Mouse (Mus musculus) neural tube, embryonic 11.5 days (tissue): ENCODE measurements at regions not wholly inside any gene's neighbourhood (a gene's known extent, or its start where the extent isn't known, plus 50 kb on each side); places are given as distances from the start of the nearest gene placed in this dataset.

Experiments used
- ATAC-seq: fragments of 200-750 bp; cut with Nextera tagmentation; 2 replicates; pipeline ENCODE4 v1.8.0; 2017; ENCODE audit warnings: moderate number of reproducible peaks, mild to moderate bottlenecking, moderate TSS enrichment, moderate library complexity; ENCODE audit not compliant: insufficient read depth, low FRiP score, low TSS enrichment
- DNase-seq: peaks from one replicate; pipeline ENCODE4 v3.0.0-alpha.2; 2015; ENCODE audit warnings: low spot score
- H3K27ac ChIP-seq: fragments of 300-500 bp; sonication (generic); 2 replicates; pipeline ENCODE4 v1.5.1; 2014; ENCODE audit warnings: low read depth, mild to moderate bottlenecking, low read length
- H3K27me3 ChIP-seq: fragments of 300-500 bp; sonication (generic); 2 replicates; pipeline ENCODE4 v1.6.1; 2014; ENCODE audit warnings: mild to moderate bottlenecking, low read length, mixed read lengths; ENCODE audit not compliant: control insufficient read depth, insufficient read depth
- H3K36me3 ChIP-seq: fragments of 300-500 bp; sonication (generic); 2 replicates; pipeline ENCODE4 v1.6.1; 2014; ENCODE audit warnings: mild to moderate bottlenecking, low read length, moderate library complexity, mixed read lengths; ENCODE audit not compliant: control insufficient read depth, insufficient read depth
- H3K4me1 ChIP-seq: fragments of 300-500 bp; sonication (generic); 2 replicates; pipeline ENCODE4 v1.6.1; 2014; ENCODE audit warnings: low read length, mixed read lengths; ENCODE audit not compliant: control insufficient read depth, insufficient read depth
- H3K4me2 ChIP-seq: fragments of 300-500 bp; sonication (generic); 2 replicates; pipeline ENCODE4 v1.6.1; 2014; ENCODE audit warnings: low read depth, mild to moderate bottlenecking, moderate library complexity
- H3K4me3 ChIP-seq: fragments of 300-500 bp; sonication (generic); 2 replicates; pipeline ENCODE4 v1.5.1; 2014; ENCODE audit warnings: low read depth, low read length
- H3K9ac ChIP-seq: fragments of 300-500 bp; sonication (generic); 2 replicates; pipeline ENCODE4 v1.6.1; 2014; ENCODE audit warnings: mild to moderate bottlenecking, low read length
- H3K9me3 ChIP-seq: fragments of 300-500 bp; sonication (generic); 2 replicates; pipeline ENCODE4 v1.6.1; 2016; ENCODE audit warnings: low read length; ENCODE audit not compliant: control insufficient read depth
- WGBS: fragments of 180-500 bp; shearing (Covaris S2); extraction: QIAGEN DNeasy Blood & Tissue Kit; methylation state at CpG from one replicate; pipeline ENCODE4 v1.1.7; 2014; 5-methylcytosine and 5-hydroxymethylcytosine counted together

GRCm38 (mm10) chr17:4355506-4356218 lies 638.5 kb upstream of the Arid1b start:
- Histone ChIP-seq H3K4me2 (no peak overlapping the region), H3K4me3 (no peak overlapping the region), H3K4me1 (no peaks in the 10 kb centered on the region), H3K9me3 (no peaks in the 10 kb centered on the region), H3K27me3 (no peaks in the 10 kb centered on the region), H3K9ac (no peak overlapping the region), H3K36me3 (no peaks in the 10 kb centered on the region), H3K27ac (no peak overlapping the region)
- DNase-seq (no peak), ATAC-seq (no peak)
- WGBS, result 90% methylated on average over 5 of the region's 5 CpGs

GRCm38 (mm10) chr17:4360413-4361320 lies 633.5 kb upstream of the Arid1b start:
- Histone ChIP-seq H3K4me3 (no peak overlapping the region), H3K4me2 (no peak overlapping the region), H3K4me1 (no peaks in the 10 kb centered on the region), H3K27me3 (no peaks in the 10 kb centered on the region), H3K36me3 (no peaks in the 10 kb centered on the region), H3K9ac (no peak overlapping the region), H3K27ac (no peak overlapping the region), H3K9me3 (no peaks in the 10 kb centered on the region)
- 82% methylated on average over 4 of the region's 4 CpGs for WGBS
- ATAC-seq (no peak), DNase-seq (no peak)

GRCm38 (mm10) chr17:4365811-4366210 lies 628.3 kb upstream of the Arid1b start:
- no peaks in the 10 kb centered on the region for H3K27me3 ChIP-seq
- ATAC-seq (no peak), DNase-seq (no peak)
- H3K27ac ChIP-seq, result no peak overlapping the region
- no peaks in the 10 kb centered on the region for H3K4me1 ChIP-seq
- no peak overlapping the region for H3K4me2 ChIP-seq
- H3K9ac ChIP-seq, result no peak overlapping the region
- no peaks in the 10 kb centered on the region for H3K9me3 ChIP-seq
- H3K4me3 ChIP-seq, result no peak overlapping the region
- no peaks in the 10 kb centered on the region for H3K36me3 ChIP-seq

- H3K27ac ChIP-seq, result no peak overlapping the region
- 91% methylated on average over 1 of the region's 1 CpGs for WGBS
- DNase-seq, result no peak
- H3K36me3 ChIP-seq, result no peaks in the 10 kb centered on the region
- H3K4me2 ChIP-seq, result no peak overlapping the region
- H3K9me3 ChIP-seq, result no peaks in the 10 kb centered on the region
- no peak for ATAC-seq
- no peak overlapping the region for H3K4me3 ChIP-seq
- no peaks in the 10 kb centered on the region for H3K27me3 ChIP-seq
- no peak overlapping the region for H3K9ac ChIP-seq
- H3K4me1 ChIP-seq, result no peaks in the 10 kb centered on the region
Observed at GRCm38 (mm10) chr17:4380449-4380848, 613.7 kb upstream of the Arid1b start.

GRCm38 (mm10) chr17:4380873-4381272 lies 613.3 kb upstream of the Arid1b start:
- no peaks in the 10 kb centered on the region for H3K27me3 ChIP-seq
- H3K27ac ChIP-seq, result no peak overlapping the region

GRCm38 (mm10) chr17:4381896-4382685 lies 612.0 kb upstream of the Arid1b start:
- 85% methylated on average over 13 of the region's 13 CpGs for WGBS
- Histone ChIP-seq H3K4me2 (no peak overlapping the region), H3K4me1 (no peaks in the 10 kb centered on the region), H3K27me3 (no peaks in the 10 kb centered on the region), H3K36me3 (no peaks in the 10 kb centered on the region), H3K4me3 (no peak overlapping the region), H3K9me3 (no peaks in the 10 kb centered on the region), H3K9ac (no peak overlapping the region), H3K27ac (no peak overlapping the region)
- no peak for ATAC-seq
- no peak for DNase-seq

More at GRCm38 (mm10) chr17:4380873-4381272, 613.3 kb upstream of the Arid1b start:
- Histone ChIP-seq H3K4me1 (no peaks in the 10 kb centered on the region), H3K9me3 (no peaks in the 10 kb centered on the region), H3K4me3 (no peak overlapping the region), H3K36me3 (no peaks in the 10 kb centered on the region), H3K4me2 (no peak overlapping the region), H3K9ac (no peak overlapping the region)
- ATAC-seq (no peak), DNase-seq (no peak)

- Histone ChIP-seq H3K4me2 (no peak overlapping the region), H3K9ac (no peak overlapping the region), H3K4me1 (no peaks in the 10 kb centered on the region), H3K9me3 (no peaks in the 10 kb centered on the region), H3K36me3 (no peaks in the 10 kb centered on the region), H3K27ac (no peak overlapping the region), H3K27me3 (no peaks in the 10 kb centered on the region), H3K4me3 (no peak overlapping the region)
- DNase-seq, result no peak
- ATAC-seq, result no peak
Observed at GRCm38 (mm10) chr17:4382716-4383115, 611.4 kb upstream of the Arid1b start.

GRCm38 (mm10) chr17:4387616-4388015 lies 606.5 kb upstream of the Arid1b start:
- Histone ChIP-seq H3K4me1 (no peaks in the 10 kb centered on the region), H3K4me2 (no peak overlapping the region), H3K27ac (no peak overlapping the region), H3K4me3 (no peak overlapping the region), H3K27me3 (no peaks in the 10 kb centered on the region), H3K36me3 (no peaks in the 10 kb centered on the region), H3K9ac (no peak overlapping the region), H3K9me3 (no peaks in the 10 kb centered on the region)
- no peak for DNase-seq
- WGBS, result 76% methylated on average over 4 of the region's 4 CpGs
- no peak for ATAC-seq
